Mouse (Mus musculus): ENCODE measurements at regions not wholly inside any gene's neighbourhood (a gene's known extent, or its start where the extent isn't known, plus 50 kb on each side); places are given as distances from the start of the nearest gene placed in this dataset.
A peak's percentile ranks its signal among the peaks of the same experiment; 100 is the strongest.

GRCm38 (mm10) chr17:48817551-48817950, 114.6 kb upstream of the Lrfn2 start:
- no peaks in the 10 kb centered on the region for H3K9me3 ChIP-seq (ENCODE audit: control insufficient read depth, low read length)
- no peaks in the 10 kb centered on the region for H3K4me1 ChIP-seq (ENCODE audit: control insufficient read depth, insufficient read depth, low read length)
- H3K36me3 ChIP-seq (ENCODE audit: control insufficient read depth, insufficient read depth, low read length) = no peaks in the 10 kb centered on the region
- DNase-seq (ENCODE audit: low spot score) (no peak), ATAC-seq (ENCODE audit: low FRiP score, low read depth) (no peak)
- 83% methylated on average over 13 of the region's 13 CpGs for WGBS
- TF ChIP-seq POLR2A (IDR thresholded peaks at IDR 0.05; ENCODE audit: borderline replicate concordance, extremely low read depth, insufficient read depth, insufficient read length) = no peak
- H3K4me2 ChIP-seq (replicated peaks; ENCODE audit: low read depth, low read length, severe bottlenecking) = no peak overlapping the region
- H3K27ac ChIP-seq (replicated peaks; ENCODE audit: low read depth, low read length) = no peak overlapping the region
- no peak overlapping the region for H3K4me3 ChIP-seq (replicated peaks; ENCODE audit: low read length)
- H3K27me3 ChIP-seq (ENCODE audit: control insufficient read depth, insufficient read depth, low read length) = no peaks in the 10 kb centered on the region
- no peak overlapping the region for H3K9ac ChIP-seq (ENCODE audit: low read depth, low read length, severe bottlenecking)

- Histone ChIP-seq H3K9ac (ENCODE audit: low read depth, low read length, severe bottlenecking) (no peak overlapping the region), H3K36me3 (ENCODE audit: control insufficient read depth, insufficient read depth, low read length) (no peaks in the 10 kb centered on the region), H3K27me3 (ENCODE audit: control insufficient read depth, insufficient read depth, low read length) (no peaks in the 10 kb centered on the region), H3K9me3 (ENCODE audit: control insufficient read depth, low read length) (no peaks in the 10 kb centered on the region), H3K4me2 (replicated peaks; ENCODE audit: low read depth, low read length, severe bottlenecking) (no peak overlapping the region), H3K4me3 (replicated peaks; ENCODE audit: low read length) (no peak overlapping the region), H3K4me1 (ENCODE audit: control insufficient read depth, insufficient read depth, low read length) (no peaks in the 10 kb centered on the region), H3K27ac (replicated peaks; ENCODE audit: low read depth, low read length) (no peak overlapping the region)
- 64% methylated on average over 1 of the region's 1 CpGs for WGBS
- no peak for ATAC-seq (ENCODE audit: low FRiP score, low read depth)
- DNase-seq (ENCODE audit: low spot score) = peak; percentile 12
- no peak for TF ChIP-seq POLR2A (IDR thresholded peaks at IDR 0.05; ENCODE audit: borderline replicate concordance, extremely low read depth, insufficient read depth, insufficient read length)
These were observed 112.5 kb upstream of the Lrfn2 start for GRCm38 (mm10) chr17:48819703-48820102.

GRCm38 (mm10) chr17:48822101-48822876, 109.9 kb upstream of the Lrfn2 start:
- no peak overlapping the region for H3K4me3 ChIP-seq (replicated peaks; ENCODE audit: low read length)
- ATAC-seq (ENCODE audit: low FRiP score, low read depth) (no peak), DNase-seq (ENCODE audit: low spot score) (no peak)

GRCm38 (mm10) chr17:48823921-48824320, 108.3 kb upstream of the Lrfn2 start:
- ATAC-seq (ENCODE audit: low FRiP score, low read depth) (no peak), DNase-seq (ENCODE audit: low spot score) (no peak)
- WGBS = 82% methylated on average over 9 of the region's 9 CpGs
- Histone ChIP-seq H3K36me3 (ENCODE audit: control insufficient read depth, insufficient read depth, low read length) (no peaks in the 10 kb centered on the region), H3K27me3 (ENCODE audit: control insufficient read depth, insufficient read depth, low read length) (no peaks in the 10 kb centered on the region), H3K4me1 (ENCODE audit: control insufficient read depth, insufficient read depth, low read length) (no peaks in the 10 kb centered on the region), H3K4me2 (replicated peaks; ENCODE audit: low read depth, low read length, severe bottlenecking) (no peak overlapping the region), H3K27ac (replicated peaks; ENCODE audit: low read depth, low read length) (no peak overlapping the region), H3K9ac (ENCODE audit: low read depth, low read length, severe bottlenecking) (no peak overlapping the region), H3K9me3 (ENCODE audit: control insufficient read depth, low read length) (no peaks in the 10 kb centered on the region), H3K4me3 (replicated peaks; ENCODE audit: low read length) (no peak overlapping the region)
- no peak for TF ChIP-seq POLR2A (IDR thresholded peaks at IDR 0.05; ENCODE audit: borderline replicate concordance, extremely low read depth, insufficient read depth, insufficient read length)

More at GRCm38 (mm10) chr17:48822101-48822876, 109.9 kb upstream of the Lrfn2 start:
- TF ChIP-seq POLR2A (IDR thresholded peaks at IDR 0.05; ENCODE audit: borderline replicate concordance, extremely low read depth, insufficient read depth, insufficient read length) = no peak
- 86% methylated on average over 20 of the region's 20 CpGs for WGBS
- H3K4me2 ChIP-seq (replicated peaks; ENCODE audit: low read depth, low read length, severe bottlenecking) = no peak overlapping the region
- no peaks in the 10 kb centered on the region for H3K4me1 ChIP-seq (ENCODE audit: control insufficient read depth, insufficient read depth, low read length)
- H3K36me3 ChIP-seq (ENCODE audit: control insufficient read depth, insufficient read depth, low read length) = no peaks in the 10 kb centered on the region
- no peak overlapping the region for H3K27ac ChIP-seq (replicated peaks; ENCODE audit: low read depth, low read length)
- no peaks in the 10 kb centered on the region for H3K27me3 ChIP-seq (ENCODE audit: control insufficient read depth, insufficient read depth, low read length)
- no peak overlapping the region for H3K9ac ChIP-seq (ENCODE audit: low read depth, low read length, severe bottlenecking)
- no peaks in the 10 kb centered on the region for H3K9me3 ChIP-seq (ENCODE audit: control insufficient read depth, low read length)

GRCm38 (mm10) chr17:48825212-48825913, 106.8 kb upstream of the Lrfn2 start:
- Histone ChIP-seq H3K4me3 (replicated peaks; ENCODE audit: low read length) (no peak overlapping the region), H3K27me3 (ENCODE audit: control insufficient read depth, insufficient read depth, low read length) (no peaks in the 10 kb centered on the region), H3K4me2 (replicated peaks; ENCODE audit: low read depth, low read length, severe bottlenecking) (no peak overlapping the region), H3K36me3 (ENCODE audit: control insufficient read depth, insufficient read depth, low read length) (no peaks in the 10 kb centered on the region), H3K9ac (ENCODE audit: low read depth, low read length, severe bottlenecking) (no peak overlapping the region), H3K4me1 (ENCODE audit: control insufficient read depth, insufficient read depth, low read length) (no peaks in the 10 kb centered on the region), H3K27ac (replicated peaks; ENCODE audit: low read depth, low read length) (no peak overlapping the region), H3K9me3 (ENCODE audit: control insufficient read depth, low read length) (no peaks in the 10 kb centered on the region)
- 64% methylated on average over 9 of the region's 9 CpGs for WGBS
- no peak for TF ChIP-seq POLR2A (IDR thresholded peaks at IDR 0.05; ENCODE audit: borderline replicate concordance, extremely low read depth, insufficient read depth, insufficient read length)
- ATAC-seq (ENCODE audit: low FRiP score, low read depth) (no peak), DNase-seq (ENCODE audit: low spot score) (no peak)
